Comparison of ENCODE assay signal across 21 mouse cellular contexts in the genomic region with DNA sequence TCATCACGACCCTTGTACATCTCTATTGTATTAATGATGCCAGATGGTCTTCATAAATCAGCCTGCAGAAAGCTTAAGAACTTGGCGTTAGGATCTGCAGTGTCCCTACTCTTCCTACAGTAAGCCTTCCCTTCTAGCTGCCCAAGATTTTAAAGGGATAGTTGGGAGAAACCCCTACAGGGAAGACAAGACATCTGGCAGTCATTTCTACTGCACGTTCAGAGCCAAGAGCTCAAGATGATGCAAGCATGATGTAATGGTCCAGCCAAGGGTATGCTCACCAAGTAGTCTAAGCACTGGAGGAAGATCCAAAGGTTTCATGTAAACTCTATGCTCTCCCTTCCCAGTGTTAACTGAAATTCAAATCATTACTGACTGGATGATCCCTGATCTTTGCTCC. TPM values are rescaled to one million over a fixed set of nuclear protein-coding genes. Genes with fewer than 3 reads are reported as not detected.
DNase-seq lines count a peak whose midpoint lies in the region; ATAC-seq and TF ChIP-seq lines count a peak whose summit lies in the region.
"Had no signal": no experiment of that assay in that cellular context is flagged by ENCODE, and none has a peak within 500 bp of the region (broad histone marks: within the 10 kb centered on the region; RNA-seq: fewer than 3 reads in every experiment).

No protein-coding gene starts in this region.

- H3K4me1 ChIP-seq in hindbrain, postnatal 0 days (ENCODE audit: insufficient read depth, low read length): peaks cover 3% of the 10 kb centered on the region; the same call in 1 of the 2 replicates
- H3K4me1 ChIP-seq in hindbrain, embryonic 10.5 days (replicated peaks): peaks cover 14% of the 10 kb centered on the region
- peaks cover 8% of the 10 kb centered on the region; the same call in 1 of the 2 replicates for H3K4me1 ChIP-seq in midbrain, embryonic 11.5 days (ENCODE audit: control insufficient read depth, insufficient read depth, low read length)
- peaks cover 34% of the 10 kb centered on the region for H3K4me1 ChIP-seq in midbrain, embryonic 13.5 days (replicated peaks)
- H3K4me1 ChIP-seq in embryonic fibroblast, embryonic 13.5 days (ENCODE audit: control insufficient read depth, insufficient read depth, low read length): peaks cover 13% of the 10 kb centered on the region
- H3K4me1 ChIP-seq in heart, embryonic 10.5 days: peaks cover 27% of the 10 kb centered on the region
- H3K4me1 ChIP-seq: embryonic facial prominence, embryonic 12.5 days had no signal

- no peaks in the 10 kb centered on the region; the same call in 1 of the 2 replicates for H3K36me3 ChIP-seq in hindbrain, postnatal 0 days (ENCODE audit: insufficient read depth, low read length)
- H3K36me3 ChIP-seq in hindbrain, embryonic 10.5 days: peaks cover 99% of the 10 kb centered on the region
- H3K36me3 ChIP-seq in midbrain, embryonic 11.5 days (ENCODE audit: control insufficient read depth, insufficient read depth, low read length): peaks cover 13% of the 10 kb centered on the region
- peaks cover 19% of the 10 kb centered on the region for H3K36me3 ChIP-seq in midbrain, embryonic 13.5 days
- H3K36me3 ChIP-seq in heart, embryonic 10.5 days: peaks cover 96% of the 10 kb centered on the region
- H3K36me3 ChIP-seq: hindbrain, embryonic 15.5 days had no signal

- ATAC-seq in hindbrain, postnatal 0 days: no peak
- ATAC-seq in midbrain, embryonic 11.5 days (ENCODE audit: low FRiP score): no peak
- ATAC-seq in midbrain, embryonic 13.5 days: no peak
- ATAC-seq: CD4-positive, CD25-positive, alpha-beta regulatory T cell, adult 4 months; inflammation-experienced regulatory T-cells, adult 6 months had no signal

- H3K4me3 ChIP-seq in hindbrain, postnatal 0 days (ENCODE audit: low read length): no peak overlapping the region
- H3K4me3 ChIP-seq in hindbrain, embryonic 10.5 days: no peak overlapping the region
- H3K4me3 ChIP-seq in midbrain, embryonic 11.5 days (ENCODE audit: low read depth, low read length): no peak overlapping the region
- no peak overlapping the region for H3K4me3 ChIP-seq in midbrain, embryonic 13.5 days (replicated peaks)
- H3K4me3 ChIP-seq in embryonic fibroblast, embryonic 13.5 days (ENCODE audit: insufficient read depth, low read length): no peak overlapping the region
- no peak overlapping the region for H3K4me3 ChIP-seq in heart, embryonic 10.5 days
- H3K4me3 ChIP-seq: embryonic facial prominence, embryonic 12.5 days; heart, adult 2 months; heart, embryonic 12.5 days; hindbrain, embryonic 15.5 days had no signal

- H3K27me3 ChIP-seq in hindbrain, postnatal 0 days (ENCODE audit: insufficient read depth, low read length): no peaks in the 10 kb centered on the region
- no peaks in the 10 kb centered on the region for H3K27me3 ChIP-seq in hindbrain, embryonic 10.5 days (ENCODE audit: insufficient read depth, poor library complexity, severe bottlenecking)
- H3K27me3 ChIP-seq in midbrain, embryonic 11.5 days (ENCODE audit: control insufficient read depth, insufficient read depth, low read length): no peaks in the 10 kb centered on the region
- H3K27me3 ChIP-seq in midbrain, embryonic 13.5 days: no peaks in the 10 kb centered on the region
- H3K27me3 ChIP-seq in heart, embryonic 10.5 days (ENCODE audit: insufficient read depth, poor library complexity, severe bottlenecking): no peaks in the 10 kb centered on the region
- H3K27me3 ChIP-seq: heart, embryonic 12.5 days; hindbrain, embryonic 15.5 days had no signal

- H3K9ac ChIP-seq in hindbrain, postnatal 0 days (replicated peaks; ENCODE audit: low read length): no peak overlapping the region
- H3K9ac ChIP-seq in midbrain, embryonic 11.5 days (ENCODE audit: low read length): no peak overlapping the region
- H3K9ac ChIP-seq in midbrain, embryonic 13.5 days (replicated peaks): no peak overlapping the region
- H3K9ac ChIP-seq: embryonic facial prominence, embryonic 12.5 days; forebrain, postnatal 0 days; heart, embryonic 12.5 days; hindbrain, embryonic 15.5 days had no signal

- no peaks in the 10 kb centered on the region for H3K9me3 ChIP-seq in hindbrain, postnatal 0 days (ENCODE audit: low read length)
- H3K9me3 ChIP-seq in hindbrain, embryonic 10.5 days: no peaks in the 10 kb centered on the region
- no peaks in the 10 kb centered on the region for H3K9me3 ChIP-seq in midbrain, embryonic 11.5 days (ENCODE audit: control insufficient read depth, low read length)
- no peaks in the 10 kb centered on the region for H3K9me3 ChIP-seq in midbrain, embryonic 13.5 days
- no peaks in the 10 kb centered on the region for H3K9me3 ChIP-seq in heart, embryonic 10.5 days
- H3K9me3 ChIP-seq: embryonic facial prominence, embryonic 12.5 days; heart, embryonic 12.5 days; hindbrain, embryonic 15.5 days had no signal

- H3K4me2 ChIP-seq in hindbrain, postnatal 0 days (ENCODE audit: low read depth, low read length): no peak overlapping the region
- no peak overlapping the region for H3K4me2 ChIP-seq in midbrain, embryonic 11.5 days
- no peak overlapping the region for H3K4me2 ChIP-seq in midbrain, embryonic 13.5 days (replicated peaks)
- H3K4me2 ChIP-seq: embryonic facial prominence, embryonic 12.5 days; heart, embryonic 12.5 days; hindbrain, embryonic 15.5 days had no signal

- peak; percentile 45 for DNase-seq in hindbrain, postnatal 0 days (ENCODE audit: low spot score)
- no peak for DNase-seq in hindbrain, embryonic 10.5 days (ENCODE audit: low spot score)
- DNase-seq in midbrain, embryonic 11.5 days (ENCODE audit: low spot score, missing footprints): peak; percentile 65
- peak; percentile 50 for DNase-seq in MN1 (ENCODE audit: low spot score)
- no peak for DNase-seq in embryo, embryonic 10.5 days (ENCODE audit: low spot score)
- DNase-seq in heart, embryonic 10.5 days (ENCODE audit: low spot score): no peak
- DNase-seq: adrenal gland, adult 8-10 months; adrenal gland, postnatal 36 days; B cell, adult 2 months; cerebellum, adult 2 months; embryo, embryonic 11 days; forebrain, postnatal 0 days; gastrocnemius, postnatal 14 days; heart, adult 2 months had no signal

- H3K27ac ChIP-seq in hindbrain, postnatal 0 days: no peak overlapping the region
- no peak overlapping the region for H3K27ac ChIP-seq in hindbrain, embryonic 10.5 days
- H3K27ac ChIP-seq in midbrain, embryonic 11.5 days (ENCODE audit: low read depth, low read length): no peak overlapping the region
- no peak overlapping the region for H3K27ac ChIP-seq in midbrain, embryonic 13.5 days
- H3K27ac ChIP-seq in embryonic fibroblast, embryonic 13.5 days (ENCODE audit: insufficient read depth, low read length): peak overlapping the region; percentile 78
- no peak overlapping the region for H3K27ac ChIP-seq in heart, embryonic 10.5 days
- H3K27ac ChIP-seq: embryonic facial prominence, embryonic 12.5 days; heart, adult 2 months; hindbrain, embryonic 15.5 days had no signal

- no peak for TF ChIP-seq CTCF in hindbrain, postnatal 0 days (IDR thresholded peaks at IDR 0.05; ENCODE audit: low read depth)
- TF ChIP-seq CTCF in embryonic fibroblast, embryonic 13.5 days (IDR thresholded peaks at IDR 0.05; ENCODE audit: borderline replicate concordance, insufficient read depth, low read length): no peak

- TF ChIP-seq POLR2A in embryonic fibroblast, embryonic 13.5 days (IDR thresholded peaks at IDR 0.05; ENCODE audit: low read depth, low read length): no peak

- WGBS in hindbrain, postnatal 0 days: 55% methylated on average over 3 of the region's 3 CpGs
- WGBS in hindbrain, embryonic 10.5 days: 79% methylated on average over 3 of the region's 3 CpGs
- WGBS in midbrain, embryonic 11.5 days: 80% methylated on average over 3 of the region's 3 CpGs
- 76% methylated on average over 3 of the region's 3 CpGs for WGBS in midbrain, embryonic 13.5 days
- 74% methylated on average over 3 of the region's 3 CpGs for WGBS in heart, embryonic 10.5 days

RNA-seq across cellular contexts. Expression of a gene that starts 19.3 kb away (rescaled TPM):
- total RNA-seq in hindbrain, postnatal 0 days (2014; rRNA removed): 22.3 and 27.1 TPM in 2 replicates
- polyA plus RNA-seq in hindbrain, postnatal 0 days (2015; fragmentation: Nextera tagmentation; extraction: Ambion mirVana): 229 and 263 TPM in 2 replicates
- 865 and 1,523 TPM in 2 replicates for polyA plus RNA-seq in hindbrain, embryonic 10.5 days (2016; fragmentation: Nextera tagmentation; extraction: Ambion mirVana)
- polyA plus RNA-seq in midbrain, embryonic 11.5 days (2014; fragmentation: Nextera tagmentation; extraction: Ambion mirVana): 1,627 and 1,717 TPM in 2 replicates
- polyA plus RNA-seq in midbrain, embryonic 13.5 days (2015; fragmentation: Nextera tagmentation; extraction: Ambion mirVana): 700 and 837 TPM in 2 replicates
- 2,159 and 2,298 TPM in 2 replicates for polyA plus RNA-seq in embryonic fibroblast, embryonic 13.5 days (2011; ENCODE audit: insufficient read length, low read depth, missing spikeins)
- 914 and 924 TPM in 2 replicates for polyA plus RNA-seq in heart, embryonic 10.5 days (2016; fragmentation: Nextera tagmentation; extraction: Ambion mirVana)

RNA-seq across cellular contexts. Expression of a gene that starts 23.4 kb away (rescaled TPM):
- total RNA-seq in hindbrain, postnatal 0 days (2014; rRNA removed): 6.6 and 7.7 TPM in 2 replicates
- 4.9 and 5.2 TPM in 2 replicates for polyA plus RNA-seq in hindbrain, postnatal 0 days (2015; fragmentation: Nextera tagmentation; extraction: Ambion mirVana)
- 6.9 and 7.4 TPM in 2 replicates for polyA plus RNA-seq in hindbrain, embryonic 10.5 days (2016; fragmentation: Nextera tagmentation; extraction: Ambion mirVana)
- polyA plus RNA-seq in midbrain, embryonic 11.5 days (2014; fragmentation: Nextera tagmentation; extraction: Ambion mirVana): 5.8 and 6.9 TPM in 2 replicates
- polyA plus RNA-seq in midbrain, embryonic 13.5 days (2015; fragmentation: Nextera tagmentation; extraction: Ambion mirVana): 7.3 and 8.8 TPM in 2 replicates
- polyA plus RNA-seq in embryonic fibroblast, embryonic 13.5 days (2011; ENCODE audit: insufficient read length, low read depth, missing spikeins): 8.1 and 8.6 TPM in 2 replicates
- polyA plus RNA-seq in heart, embryonic 10.5 days (2016; fragmentation: Nextera tagmentation; extraction: Ambion mirVana): 9.0 and 12.6 TPM in 2 replicates

Comparison
In these comparisons a context has a peak if more than half of its experiments do, and no peak if none do; other contexts are left out.
1. DNase-seq: peak in hindbrain, postnatal 0 days (single experiment), midbrain, embryonic 11.5 days (single experiment) and MN1 (single experiment); none in hindbrain, embryonic 10.5 days (single experiment), embryo, embryonic 10.5 days (single experiment) and heart, embryonic 10.5 days (single experiment).